Mouse (Mus musculus): ENCODE data around the gene Rbm4.

Gene Rbm4

GRCm38 (mm10) chr19:4741482-4741881 lies 52.2 kb downstream of the Rbm4 start:
- no peak for DNase-seq (ENCODE audit: low read depth, low spot score)

DNA sequence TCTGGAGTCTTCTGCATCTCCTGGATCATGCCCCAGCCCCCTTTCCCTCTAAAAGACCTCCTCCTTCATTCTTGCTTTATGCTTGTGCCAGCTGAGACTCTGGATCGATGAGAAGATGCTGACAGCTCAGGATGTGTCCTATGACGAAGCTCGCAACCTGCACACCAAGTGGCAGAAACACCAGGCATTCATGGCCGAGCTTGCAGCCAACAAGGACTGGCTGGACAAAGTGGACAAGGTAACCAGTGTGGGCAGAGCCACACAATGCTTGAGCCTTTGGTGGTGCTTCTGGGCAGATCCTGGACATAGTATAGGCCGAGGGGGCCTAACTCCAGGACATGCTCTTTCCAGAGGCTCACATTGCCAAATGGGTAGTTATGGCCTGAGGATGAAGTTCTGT lies 53.9 kb downstream of the Rbm4 start:
- DNase-seq (ENCODE audit: low read depth, low spot score) = no peak

DNA sequence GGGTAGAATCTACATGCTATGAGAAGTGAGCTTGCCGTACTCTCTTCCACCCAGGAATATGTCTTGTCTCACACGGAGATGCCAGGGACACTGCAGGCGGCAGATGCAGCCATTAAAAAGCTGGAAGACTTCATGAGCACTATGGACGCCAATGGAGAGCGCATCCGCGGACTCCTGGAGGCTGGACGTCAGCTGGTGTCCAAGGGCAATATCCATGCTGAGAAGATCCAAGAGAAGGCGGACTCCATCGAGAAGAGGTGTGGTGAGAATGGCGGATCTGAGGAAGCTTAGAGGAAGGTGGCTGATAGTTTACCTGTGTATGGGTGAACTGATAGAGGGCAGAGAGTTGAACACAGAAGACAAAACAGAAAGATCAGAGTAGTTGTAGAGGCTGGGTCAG lies 54.6 kb downstream of the Rbm4 start:
- DNase-seq (ENCODE audit: low read depth, low spot score) = no peak

DNA sequence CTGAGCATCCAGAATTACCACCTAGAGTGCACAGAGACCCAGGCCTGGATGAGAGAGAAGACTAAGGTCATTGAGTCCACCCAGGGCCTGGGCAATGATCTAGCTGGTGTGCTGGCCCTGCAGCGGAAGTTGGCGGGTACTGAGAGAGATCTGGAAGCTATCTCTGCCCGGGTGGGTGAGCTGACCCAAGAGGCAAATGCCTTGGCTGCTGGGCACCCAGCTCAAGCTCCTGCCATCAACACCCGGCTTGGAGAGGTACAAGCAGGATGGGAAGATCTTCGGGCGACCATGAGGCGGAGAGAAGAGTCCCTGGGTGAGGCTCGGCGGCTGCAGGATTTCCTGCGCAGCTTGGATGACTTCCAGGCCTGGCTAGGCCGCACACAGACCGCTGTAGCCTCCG lies 55.8 kb downstream of the Rbm4 start:
- DNase-seq (ENCODE audit: low read depth, low spot score) = no peak
